Mouse (Mus musculus) G1E (cell line): ENCODE data around the gene Tbc1d16.

ENCODE experiments used
- CTCF ChIP-seq: IDR thresholded peaks from 2 replicates; pipeline ENCODE4 v1.5.1; 2012; ENCODE audit warnings: low read depth, low read length, inconsistent platforms, mixed read lengths
- GATA1 ChIP-seq: IDR thresholded peaks from 2 replicates; pipeline ENCODE4 v1.6.1; 2012; ENCODE audit warnings: borderline replicate concordance, low read length, inconsistent platforms, mixed read lengths
- GATA2 ChIP-seq: IDR thresholded peaks from 2 replicates; pipeline ENCODE4 v1.6.1; 2012; ENCODE audit warnings: low read depth, low read length, inconsistent platforms, borderline replicate concordance
- POLR2AphosphoS5 ChIP-seq: IDR thresholded peaks from 2 replicates; pipeline ENCODE4 v1.6.1; 2012; ENCODE audit warnings: low read depth, low read length, inconsistent platforms; ENCODE audit not compliant: insufficient replicate concordance
- TAL1 ChIP-seq: conservative IDR thresholded peaks from 2 replicates; pipeline ENCODE4 v1.6.1; 2012; ENCODE audit warnings: low read depth, low read length, inconsistent platforms, mixed read lengths

GRCm38 (mm10) chr11:119219816-119220465, 8.4 kb downstream of the Tbc1d16 start:
- TF ChIP-seq GATA1, result no peak
- no peak for TF ChIP-seq CTCF
- no peak for TF ChIP-seq TAL1
- no peak for TF ChIP-seq GATA2
- TF ChIP-seq POLR2AphosphoS5, result no peak
